Mouse (Mus musculus): ENCODE results near the gene Fbln5. TPM values are rescaled to one million over a fixed set of nuclear protein-coding genes. Genes with fewer than 3 reads are reported as not detected.

The Fbln5 gene
- polyA plus RNA-seq, 1 experiment from 2014 or later = 66.9 TPM

DNA sequence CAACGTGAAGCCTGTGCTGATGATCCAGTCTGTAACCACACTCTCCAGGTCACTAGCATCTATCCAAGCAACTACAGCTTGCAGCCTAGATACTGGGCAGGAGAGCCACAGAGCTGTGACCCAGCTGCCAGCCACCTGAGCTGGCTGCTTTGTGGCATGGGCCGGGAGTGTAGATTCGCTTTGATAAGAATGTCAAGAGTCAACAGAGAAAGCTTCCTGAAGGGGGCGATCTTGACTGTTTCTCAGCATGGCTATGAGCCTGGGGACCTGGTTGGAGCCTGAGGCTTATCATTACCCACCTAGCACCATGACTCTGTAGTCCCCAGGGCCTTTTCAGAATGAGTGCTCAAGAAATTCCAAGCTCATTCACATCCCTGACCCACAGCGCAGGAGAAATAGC lies 2.0 kb downstream of the Fbln5 start:
- H3K9me3 ChIP-seq (replicated peaks; ENCODE audit: control insufficient read depth, low read length) = no peaks in the 10 kb centered on the region
- no peaks in the 10 kb centered on the region for H3K27me3 ChIP-seq (ENCODE audit: control insufficient read depth, insufficient read depth, low read length)
- 49% methylated on average over 5 of the region's 5 CpGs for WGBS
- no peak overlapping the region for H3K4me3 ChIP-seq (replicated peaks; ENCODE audit: low read length)
- no peak overlapping the region for H3K27ac ChIP-seq (ENCODE audit: low read length)
- H3K9ac ChIP-seq (ENCODE audit: low read length) = no peak overlapping the region
- H3K36me3 ChIP-seq (ENCODE audit: control insufficient read depth, insufficient read depth, low read length) = no peaks in the 10 kb centered on the region
- no peak for ATAC-seq (ENCODE audit: insufficient read depth, low FRiP score)
- H3K4me1 ChIP-seq (ENCODE audit: control insufficient read depth, insufficient read depth, low read length) = peaks cover 5% of the 10 kb centered on the region
- peak overlapping the region; percentile 66; the same call in 1 of the 2 replicates for H3K4me2 ChIP-seq (ENCODE audit: low read depth, low read length)

DNA sequence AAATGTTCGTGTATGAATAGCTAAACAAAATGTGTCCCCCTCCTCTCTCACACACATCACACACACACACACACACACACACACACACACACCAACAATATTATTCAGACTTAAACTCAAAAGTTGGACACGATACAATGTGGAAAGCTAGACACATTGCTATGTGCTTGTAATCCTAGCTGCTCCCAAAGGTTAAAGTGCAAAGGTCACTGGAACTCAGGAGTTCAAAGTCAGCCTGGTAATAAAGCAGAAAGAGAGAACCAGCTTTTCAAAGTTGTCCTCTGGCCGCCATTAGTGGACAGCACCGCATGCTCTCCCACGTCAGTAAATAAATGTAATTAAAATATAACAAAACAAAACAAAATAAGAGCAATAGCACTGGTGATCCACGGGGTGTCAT lies 3.1 kb downstream of the Fbln5 start:
- no peak for ATAC-seq (ENCODE audit: insufficient read depth, low FRiP score)
- Histone ChIP-seq H3K4me2 (ENCODE audit: low read depth, low read length) (no peak overlapping the region), H3K27me3 (ENCODE audit: control insufficient read depth, insufficient read depth, low read length) (no peaks in the 10 kb centered on the region), H3K9me3 (replicated peaks; ENCODE audit: control insufficient read depth, low read length) (no peaks in the 10 kb centered on the region), H3K27ac (ENCODE audit: low read length) (no peak overlapping the region), H3K9ac (ENCODE audit: low read length) (no peak overlapping the region), H3K4me3 (replicated peaks; ENCODE audit: low read length) (no peak overlapping the region), H3K4me1 (ENCODE audit: control insufficient read depth, insufficient read depth, low read length) (peaks cover 5% of the 10 kb centered on the region), H3K36me3 (ENCODE audit: control insufficient read depth, insufficient read depth, low read length) (no peaks in the 10 kb centered on the region)
- WGBS = 76% methylated on average over 6 of the region's 6 CpGs

DNA sequence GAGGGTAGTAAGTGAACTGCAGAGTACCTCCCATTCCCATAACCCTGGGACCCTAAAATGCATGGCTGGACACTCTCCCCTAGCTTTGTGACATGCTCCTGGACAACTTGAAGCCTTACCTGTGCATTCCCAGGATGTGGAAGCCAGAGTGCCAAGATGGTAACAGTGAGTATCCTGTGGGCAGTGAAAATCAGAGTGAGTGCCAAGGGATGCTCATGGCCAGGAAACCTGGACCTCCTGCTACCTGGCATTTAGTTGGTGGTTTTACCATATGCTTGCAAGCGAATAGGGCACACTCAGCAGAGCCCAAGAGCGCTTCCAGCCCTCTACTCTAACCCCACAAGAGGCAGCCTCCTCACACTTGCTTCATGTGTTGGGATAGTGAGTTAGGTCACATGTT lies 4.4 kb downstream of the Fbln5 start:
- no peak overlapping the region for H3K9ac ChIP-seq (ENCODE audit: low read length)
- H3K4me2 ChIP-seq (ENCODE audit: low read depth, low read length) = no peak overlapping the region
- no peaks in the 10 kb centered on the region for H3K36me3 ChIP-seq (ENCODE audit: control insufficient read depth, insufficient read depth, low read length)
- WGBS = 92% methylated on average over 2 of the region's 2 CpGs
- no peak overlapping the region for H3K4me3 ChIP-seq (replicated peaks; ENCODE audit: low read length)
- no peaks in the 10 kb centered on the region for H3K27me3 ChIP-seq (ENCODE audit: control insufficient read depth, insufficient read depth, low read length)
- H3K9me3 ChIP-seq (replicated peaks; ENCODE audit: control insufficient read depth, low read length) = no peaks in the 10 kb centered on the region
- peaks cover 3% of the 10 kb centered on the region for H3K4me1 ChIP-seq (ENCODE audit: control insufficient read depth, insufficient read depth, low read length)
- no peak for ATAC-seq (ENCODE audit: insufficient read depth, low FRiP score)
- no peak overlapping the region for H3K27ac ChIP-seq (ENCODE audit: low read length)

DNA sequence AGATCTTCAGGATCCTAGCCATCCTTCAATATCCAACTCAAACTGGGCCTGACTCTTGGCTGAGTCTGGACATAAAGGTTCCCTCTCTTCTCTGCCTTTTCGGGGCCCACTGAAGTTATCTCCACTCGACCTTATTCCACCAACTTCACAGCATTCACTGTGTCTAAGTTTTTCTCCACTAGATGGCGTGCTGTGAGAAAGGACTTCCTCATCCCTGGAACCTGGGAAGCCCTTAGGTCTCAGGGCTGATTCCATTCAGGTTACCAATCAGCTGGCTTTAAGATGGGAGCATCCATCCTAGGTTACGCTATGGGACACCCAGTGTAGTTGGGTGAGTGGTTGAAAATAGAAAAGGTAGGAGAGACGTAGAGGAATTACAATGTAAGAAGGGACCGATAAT lies 7.7 kb downstream of the Fbln5 start:
- H3K27me3 ChIP-seq (ENCODE audit: control insufficient read depth, insufficient read depth, low read length) = no peaks in the 10 kb centered on the region
- WGBS = 63% methylated on average over 6 of the region's 6 CpGs
- no peak for ATAC-seq (ENCODE audit: insufficient read depth, low FRiP score)
- no peak overlapping the region for H3K9ac ChIP-seq (ENCODE audit: low read length)
- H3K27ac ChIP-seq (ENCODE audit: low read length) = no peak overlapping the region
- no peaks in the 10 kb centered on the region for H3K36me3 ChIP-seq (ENCODE audit: control insufficient read depth, insufficient read depth, low read length)
- H3K4me2 ChIP-seq (ENCODE audit: low read depth, low read length) = no peak overlapping the region
- no peak overlapping the region for H3K4me3 ChIP-seq (replicated peaks; ENCODE audit: low read length)
- H3K9me3 ChIP-seq (replicated peaks; ENCODE audit: control insufficient read depth, low read length) = no peaks in the 10 kb centered on the region
- no peaks in the 10 kb centered on the region for H3K4me1 ChIP-seq (ENCODE audit: control insufficient read depth, insufficient read depth, low read length)

DNA sequence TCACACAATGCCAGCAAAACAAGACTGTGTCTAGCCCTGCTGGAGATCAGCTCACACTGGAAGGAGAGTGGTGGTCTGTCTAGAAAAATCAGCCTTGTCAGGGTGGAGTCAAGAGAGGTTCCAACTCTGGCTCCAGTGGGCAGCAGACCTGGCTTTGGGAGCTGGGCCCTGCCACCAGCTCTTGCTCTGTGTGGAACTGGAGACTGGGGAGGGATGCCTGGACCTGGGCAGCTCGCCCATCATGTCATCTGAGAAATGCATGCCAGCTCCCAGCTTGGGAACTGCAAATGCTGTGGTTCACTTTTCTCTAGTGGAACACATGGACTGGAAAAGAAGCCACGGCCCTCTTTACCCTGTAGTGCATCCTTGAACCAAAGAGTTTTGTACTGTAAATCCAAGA lies 8.3 kb downstream of the Fbln5 start:
- ATAC-seq (ENCODE audit: insufficient read depth, low FRiP score) = no peak
- H3K27ac ChIP-seq (ENCODE audit: low read length) = no peak overlapping the region
- no peaks in the 10 kb centered on the region for H3K36me3 ChIP-seq (ENCODE audit: control insufficient read depth, insufficient read depth, low read length)
- H3K4me1 ChIP-seq (ENCODE audit: control insufficient read depth, insufficient read depth, low read length) = no peaks in the 10 kb centered on the region
- H3K9ac ChIP-seq (ENCODE audit: low read length) = no peak overlapping the region
- no peak overlapping the region for H3K4me3 ChIP-seq (replicated peaks; ENCODE audit: low read length)
- no peak overlapping the region for H3K4me2 ChIP-seq (ENCODE audit: low read depth, low read length)
- H3K27me3 ChIP-seq (ENCODE audit: control insufficient read depth, insufficient read depth, low read length) = no peaks in the 10 kb centered on the region
- no peaks in the 10 kb centered on the region for H3K9me3 ChIP-seq (replicated peaks; ENCODE audit: control insufficient read depth, low read length)
- WGBS = 68% methylated on average over 2 of the region's 2 CpGs

DNA sequence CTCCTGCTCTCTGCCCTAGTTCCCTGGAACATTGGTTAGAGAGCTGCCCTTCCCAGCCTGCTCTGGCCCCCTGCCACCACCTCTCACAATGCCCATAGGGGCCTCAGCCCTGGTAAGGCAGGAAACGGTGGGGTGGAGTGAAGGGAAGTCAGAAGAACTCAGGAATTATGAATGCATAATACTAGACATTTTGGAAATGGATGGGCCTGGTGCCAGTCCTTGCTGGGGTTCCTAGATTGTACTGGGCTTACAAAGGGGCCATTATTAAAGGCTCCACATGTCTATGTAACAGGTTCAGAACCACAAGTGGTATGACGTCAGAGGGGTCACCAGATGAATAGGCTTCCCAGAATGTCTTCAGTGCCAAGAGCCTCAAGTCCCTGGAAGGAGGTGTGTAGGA lies 11.5 kb downstream of the Fbln5 start:
- ATAC-seq (ENCODE audit: insufficient read depth, low FRiP score) = peak; percentile 47
- Histone ChIP-seq H3K4me3 (replicated peaks; ENCODE audit: low read length) (no peak overlapping the region), H3K9ac (ENCODE audit: low read length) (no peak overlapping the region), H3K27me3 (ENCODE audit: control insufficient read depth, insufficient read depth, low read length) (no peaks in the 10 kb centered on the region), H3K36me3 (ENCODE audit: control insufficient read depth, insufficient read depth, low read length) (no peaks in the 10 kb centered on the region), H3K9me3 (replicated peaks; ENCODE audit: control insufficient read depth, low read length) (no peaks in the 10 kb centered on the region), H3K27ac (ENCODE audit: low read length) (no peak overlapping the region), H3K4me2 (ENCODE audit: low read depth, low read length) (no peak overlapping the region), H3K4me1 (ENCODE audit: control insufficient read depth, insufficient read depth, low read length) (no peaks in the 10 kb centered on the region)
- WGBS = 67% methylated on average over 2 of the region's 2 CpGs

DNA sequence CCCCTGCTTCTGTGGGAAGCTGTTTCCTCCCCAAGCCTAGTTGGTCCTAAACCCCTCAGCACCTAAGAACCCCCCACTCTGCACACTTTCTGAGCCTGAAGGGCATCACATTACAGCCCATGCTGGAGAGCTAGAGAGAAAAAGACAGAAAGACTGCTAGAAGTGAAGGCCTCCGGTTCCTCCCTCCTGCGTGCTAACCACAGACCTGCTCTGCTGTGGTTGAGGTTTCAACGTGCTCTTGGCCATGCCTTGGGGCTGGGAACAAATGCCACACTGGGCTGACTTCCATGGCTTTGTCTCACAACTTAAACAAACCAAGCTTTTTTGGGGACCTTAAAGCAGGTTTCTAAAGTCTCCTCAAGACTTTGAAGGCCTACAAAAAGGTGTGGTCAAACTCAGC lies 16.4 kb downstream of the Fbln5 start:
- no peaks in the 10 kb centered on the region for H3K4me1 ChIP-seq (ENCODE audit: control insufficient read depth, insufficient read depth, low read length)
- WGBS = 81% methylated on average over 3 of the region's 3 CpGs
- no peaks in the 10 kb centered on the region for H3K36me3 ChIP-seq (ENCODE audit: control insufficient read depth, insufficient read depth, low read length)
- H3K4me2 ChIP-seq (ENCODE audit: low read depth, low read length) = no peak overlapping the region
- H3K9me3 ChIP-seq (replicated peaks; ENCODE audit: control insufficient read depth, low read length) = no peaks in the 10 kb centered on the region
- no peak overlapping the region for H3K9ac ChIP-seq (ENCODE audit: low read length)
- no peak for ATAC-seq (ENCODE audit: insufficient read depth, low FRiP score)
- no peak overlapping the region for H3K4me3 ChIP-seq (replicated peaks; ENCODE audit: low read length)
- no peaks in the 10 kb centered on the region for H3K27me3 ChIP-seq (ENCODE audit: control insufficient read depth, insufficient read depth, low read length)
- H3K27ac ChIP-seq (ENCODE audit: low read length) = no peak overlapping the region

DNA sequence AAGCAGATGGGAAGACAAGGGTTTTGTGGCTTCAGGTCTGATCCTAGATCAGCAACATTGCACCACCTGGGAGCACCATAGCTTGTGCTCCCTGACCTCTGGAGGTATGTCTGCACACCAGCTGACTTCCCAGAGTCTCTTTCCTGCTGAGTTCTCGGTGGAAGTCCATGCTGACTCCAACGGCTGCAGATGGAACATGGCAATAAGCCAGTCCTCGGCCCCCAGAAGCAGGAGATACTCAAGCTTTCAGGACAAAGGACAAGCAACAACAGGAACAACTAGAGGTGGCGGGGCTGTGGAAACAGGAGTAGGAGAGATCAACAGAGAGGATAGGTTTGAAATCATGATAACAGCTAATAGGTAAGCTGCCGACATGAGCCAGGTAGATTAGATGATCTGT lies 17.1 kb downstream of the Fbln5 start:
- no peak for ATAC-seq (ENCODE audit: insufficient read depth, low FRiP score)
- Histone ChIP-seq H3K4me2 (ENCODE audit: low read depth, low read length) (no peak overlapping the region), H3K27me3 (ENCODE audit: control insufficient read depth, insufficient read depth, low read length) (no peaks in the 10 kb centered on the region), H3K27ac (ENCODE audit: low read length) (no peak overlapping the region), H3K4me1 (ENCODE audit: control insufficient read depth, insufficient read depth, low read length) (no peaks in the 10 kb centered on the region), H3K36me3 (ENCODE audit: control insufficient read depth, insufficient read depth, low read length) (no peaks in the 10 kb centered on the region), H3K9me3 (replicated peaks; ENCODE audit: control insufficient read depth, low read length) (no peaks in the 10 kb centered on the region), H3K4me3 (replicated peaks; ENCODE audit: low read length) (no peak overlapping the region), H3K9ac (ENCODE audit: low read length) (no peak overlapping the region)
- 74% methylated on average over 5 of the region's 5 CpGs for WGBS

DNA sequence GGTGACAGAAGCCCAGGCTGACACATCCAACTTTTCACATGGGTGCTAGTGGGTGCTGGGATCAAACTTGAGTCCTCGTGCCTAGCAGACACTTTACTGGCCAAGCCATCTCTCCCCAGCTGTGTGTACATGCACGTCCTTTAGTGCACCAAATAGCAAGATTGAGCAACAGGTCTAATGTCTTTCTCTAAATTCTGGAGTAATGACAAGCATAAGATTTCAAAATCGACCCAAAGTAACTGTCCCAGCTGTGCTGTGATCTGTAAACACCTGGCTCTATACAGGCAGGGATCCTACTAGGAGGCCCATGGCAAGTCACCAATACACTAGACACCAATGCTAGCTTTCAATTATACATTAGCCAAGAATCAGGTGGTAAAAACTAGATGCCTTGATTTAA lies 17.8 kb downstream of the Fbln5 start:
- 65% methylated on average over 3 of the region's 3 CpGs for WGBS
- Histone ChIP-seq H3K4me1 (ENCODE audit: control insufficient read depth, insufficient read depth, low read length) (no peaks in the 10 kb centered on the region), H3K27ac (ENCODE audit: low read length) (no peak overlapping the region), H3K9me3 (replicated peaks; ENCODE audit: control insufficient read depth, low read length) (no peaks in the 10 kb centered on the region), H3K36me3 (ENCODE audit: control insufficient read depth, insufficient read depth, low read length) (no peaks in the 10 kb centered on the region), H3K27me3 (ENCODE audit: control insufficient read depth, insufficient read depth, low read length) (no peaks in the 10 kb centered on the region), H3K4me3 (replicated peaks; ENCODE audit: low read length) (no peak overlapping the region), H3K9ac (ENCODE audit: low read length) (no peak overlapping the region), H3K4me2 (ENCODE audit: low read depth, low read length) (no peak overlapping the region)
- ATAC-seq (ENCODE audit: insufficient read depth, low FRiP score) = no peak

Data from stomach, embryonic 16.5 days (tissue).